Mouse (Mus musculus): ENCODE measurements around the gene Tnfrsf19. TPM values are rescaled to one million over a fixed set of nuclear protein-coding genes. Genes with fewer than 3 reads are reported as not detected.
A peak's percentile ranks its signal among the peaks of the same experiment; 100 is the strongest.

Gene Tnfrsf19
- polyA plus RNA-seq (2012; rRNA removed): 17.2 and 19.2 TPM in 2 replicates

DNA sequence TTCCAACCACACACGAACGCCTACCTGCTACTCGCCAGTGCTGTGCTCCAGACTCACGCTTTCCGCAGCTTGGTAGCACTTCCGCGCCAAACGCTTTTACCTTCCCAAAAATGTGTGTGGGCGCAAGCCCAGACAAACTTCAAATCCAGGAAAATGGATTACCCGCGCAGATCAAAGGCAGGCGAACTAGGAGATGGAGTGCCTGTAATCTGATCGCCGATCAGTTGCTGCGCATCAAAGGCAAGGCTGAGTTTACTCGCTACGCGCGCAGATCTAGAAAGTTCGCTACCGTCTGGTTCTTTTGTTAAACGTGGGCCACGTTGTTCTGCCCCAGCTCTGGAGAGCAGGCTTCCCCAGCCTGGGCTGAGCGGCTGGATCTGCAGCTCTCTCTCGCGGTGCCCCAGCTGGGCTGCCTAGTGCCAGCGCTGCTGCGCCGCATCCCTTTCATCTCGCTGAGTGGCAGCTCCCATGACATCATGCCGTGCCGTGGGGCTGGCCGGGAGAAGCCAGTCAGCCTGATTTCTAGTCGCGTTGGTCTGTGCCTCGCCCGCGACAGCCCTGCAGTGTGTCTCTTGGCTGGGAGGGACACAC, at the start of gene Tnfrsf19:
Gene Tnfrsf19 (minus strand): TSS at position 400 of the 591 bp plus-strand sequence.
- DNase-seq: peak; percentile 70 to 72
- no peaks in the 10 kb centered on the region for H3K4me1 ChIP-seq (ENCODE audit: control insufficient read depth, insufficient read depth, low read length)
- TF ChIP-seq POLR2A (IDR thresholded peaks at IDR 0.05; ENCODE audit: borderline replicate concordance, insufficient read depth, low read length): no peak
- no peak for TF ChIP-seq CTCF (IDR thresholded peaks at IDR 0.05; ENCODE audit: borderline replicate concordance, insufficient read depth, low read depth, low read length)
- no peaks in the 10 kb centered on the region for H3K27me3 ChIP-seq (ENCODE audit: control insufficient read depth, insufficient read depth, low read length)
- under 1% methylated on average over 38 of the region's 38 CpGs for WGBS
- peak within 1 kb of the TSS; percentile 51 for H3K4me3 ChIP-seq (replicated peaks; ENCODE audit: insufficient read depth, low read depth, low read length)
- no peak within 1 kb of the TSS for H3K27ac ChIP-seq (ENCODE audit: insufficient read depth, low read length)

DNA sequence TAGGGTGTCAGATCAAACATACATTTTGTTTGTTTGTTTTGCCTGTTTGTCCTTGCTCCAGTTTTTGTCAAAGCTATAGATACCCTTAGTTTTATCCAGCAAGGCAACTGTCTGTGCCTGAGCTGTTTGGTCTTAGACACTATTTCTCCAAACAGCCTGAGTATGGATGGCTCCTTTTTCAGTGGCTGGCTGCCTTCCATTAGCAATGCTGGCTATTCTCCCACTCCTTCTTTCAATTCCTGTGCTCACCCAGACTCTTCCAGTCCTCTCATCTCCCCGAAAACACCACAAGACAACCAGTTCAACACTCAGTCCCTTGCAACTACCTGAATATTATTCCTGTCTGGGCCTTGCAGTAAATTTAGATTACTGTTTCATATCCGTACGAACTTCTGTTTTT, 45.8 kb upstream of the Tnfrsf19 start:
- TF ChIP-seq CTCF (IDR thresholded peaks at IDR 0.05; ENCODE audit: borderline replicate concordance, insufficient read depth, low read depth, low read length) (no peak), POLR2A (IDR thresholded peaks at IDR 0.05; ENCODE audit: borderline replicate concordance, insufficient read depth, low read length) (no peak)
- Histone ChIP-seq H3K4me1 (ENCODE audit: control insufficient read depth, insufficient read depth, low read length) (peaks cover 3% of the 10 kb centered on the region), H3K27me3 (ENCODE audit: control insufficient read depth, insufficient read depth, low read length) (no peaks in the 10 kb centered on the region), H3K27ac (ENCODE audit: insufficient read depth, low read length) (no peak overlapping the region), H3K4me3 (replicated peaks; ENCODE audit: insufficient read depth, low read depth, low read length) (no peak overlapping the region)
- peak; percentile 9 to 17 for DNase-seq
- 54% methylated on average over 3 of the region's 3 CpGs for WGBS

GRCm38 (mm10) chr14:61090955-61091354, 44.7 kb upstream of the Tnfrsf19 start:
- Histone ChIP-seq H3K27ac (ENCODE audit: insufficient read depth, low read length) (no peak overlapping the region), H3K4me1 (ENCODE audit: control insufficient read depth, insufficient read depth, low read length) (peaks cover 3% of the 10 kb centered on the region), H3K27me3 (ENCODE audit: control insufficient read depth, insufficient read depth, low read length) (no peaks in the 10 kb centered on the region), H3K4me3 (replicated peaks; ENCODE audit: insufficient read depth, low read depth, low read length) (no peak overlapping the region)
- no peak for TF ChIP-seq POLR2A (IDR thresholded peaks at IDR 0.05; ENCODE audit: borderline replicate concordance, insufficient read depth, low read length)
- no peak for TF ChIP-seq CTCF (IDR thresholded peaks at IDR 0.05; ENCODE audit: borderline replicate concordance, insufficient read depth, low read depth, low read length)
- WGBS: 13% methylated on average over 5 of the region's 5 CpGs
- DNase-seq: peak in 1 of 2 experiments; percentile 4

DNA sequence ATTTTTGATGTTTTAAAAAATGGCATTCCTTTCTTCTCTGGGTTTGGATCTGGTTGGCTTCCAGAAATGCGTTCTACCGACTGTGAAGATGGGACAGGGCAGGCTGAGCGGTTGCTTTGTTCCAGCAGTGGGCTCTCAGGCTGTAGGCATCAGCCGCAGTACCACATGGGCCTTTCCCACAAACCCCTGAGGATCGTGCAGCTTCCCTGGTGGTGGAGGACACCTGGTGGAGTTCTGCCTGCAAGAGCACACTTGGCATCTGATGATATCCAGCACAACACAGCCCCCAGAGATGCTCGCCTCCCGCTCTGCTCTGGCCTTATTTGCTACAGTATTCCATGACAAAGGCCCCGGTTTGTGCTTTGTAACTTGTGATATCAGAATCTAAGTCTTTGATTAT, 41.9 kb upstream of the Tnfrsf19 start:
- H3K27me3 ChIP-seq (ENCODE audit: control insufficient read depth, insufficient read depth, low read length): no peaks in the 10 kb centered on the region
- TF ChIP-seq CTCF (IDR thresholded peaks at IDR 0.05; ENCODE audit: borderline replicate concordance, insufficient read depth, low read depth, low read length) (no peak), POLR2A (IDR thresholded peaks at IDR 0.05; ENCODE audit: borderline replicate concordance, insufficient read depth, low read length) (no peak)
- no peak for DNase-seq
- peaks cover 3% of the 10 kb centered on the region for H3K4me1 ChIP-seq (ENCODE audit: control insufficient read depth, insufficient read depth, low read length)
- H3K4me3 ChIP-seq (replicated peaks; ENCODE audit: insufficient read depth, low read depth, low read length): no peak overlapping the region
- H3K27ac ChIP-seq (ENCODE audit: insufficient read depth, low read length): no peak overlapping the region
- WGBS: 58% methylated on average over 8 of the region's 8 CpGs

- no peaks in the 10 kb centered on the region for H3K4me1 ChIP-seq (ENCODE audit: control insufficient read depth, insufficient read depth, low read length)
- WGBS: 69% methylated on average over 3 of the region's 3 CpGs
- H3K27ac ChIP-seq (ENCODE audit: insufficient read depth, low read length): no peak overlapping the region
- H3K27me3 ChIP-seq (ENCODE audit: control insufficient read depth, insufficient read depth, low read length): no peaks in the 10 kb centered on the region
- DNase-seq: peak; percentile 11 to 15
- TF ChIP-seq CTCF (IDR thresholded peaks at IDR 0.05; ENCODE audit: borderline replicate concordance, insufficient read depth, low read depth, low read length) (peak; percentile 42), POLR2A (IDR thresholded peaks at IDR 0.05; ENCODE audit: borderline replicate concordance, insufficient read depth, low read length) (no peak)
- no peak overlapping the region for H3K4me3 ChIP-seq (replicated peaks; ENCODE audit: insufficient read depth, low read depth, low read length)
These were observed 39.0 kb upstream of the Tnfrsf19 start for GRCm38 (mm10) chr14:61085325-61085724.

DNA sequence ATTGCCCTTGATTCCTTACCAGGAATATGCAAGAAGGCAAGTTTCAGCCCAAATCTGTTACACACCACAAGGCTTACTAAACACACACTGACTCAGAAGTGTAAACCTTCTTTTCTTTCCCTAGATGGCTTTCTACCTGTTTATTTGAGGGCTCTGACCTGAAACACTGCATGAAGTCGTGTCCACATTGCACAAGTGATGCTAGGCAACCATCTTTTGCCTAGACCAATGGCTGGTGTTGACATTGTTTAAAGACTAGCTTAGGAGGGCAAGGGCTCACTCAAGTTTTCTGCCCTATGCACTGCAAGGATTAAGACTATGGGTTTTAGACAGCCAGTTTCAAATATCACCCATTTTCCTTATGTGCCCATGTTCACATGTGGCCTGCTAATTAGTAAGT, 23.3 kb upstream of the Tnfrsf19 start:
- H3K4me3 ChIP-seq (replicated peaks; ENCODE audit: insufficient read depth, low read depth, low read length): no peak overlapping the region
- WGBS: 77% methylated on average over 1 of the region's 1 CpGs
- no peak overlapping the region for H3K27ac ChIP-seq (ENCODE audit: insufficient read depth, low read length)
- no peaks in the 10 kb centered on the region for H3K4me1 ChIP-seq (ENCODE audit: control insufficient read depth, insufficient read depth, low read length)
- H3K27me3 ChIP-seq (ENCODE audit: control insufficient read depth, insufficient read depth, low read length): no peaks in the 10 kb centered on the region
- TF ChIP-seq CTCF (IDR thresholded peaks at IDR 0.05; ENCODE audit: borderline replicate concordance, insufficient read depth, low read depth, low read length) (no peak), POLR2A (IDR thresholded peaks at IDR 0.05; ENCODE audit: borderline replicate concordance, insufficient read depth, low read length) (no peak)
- DNase-seq: no peak

DNA sequence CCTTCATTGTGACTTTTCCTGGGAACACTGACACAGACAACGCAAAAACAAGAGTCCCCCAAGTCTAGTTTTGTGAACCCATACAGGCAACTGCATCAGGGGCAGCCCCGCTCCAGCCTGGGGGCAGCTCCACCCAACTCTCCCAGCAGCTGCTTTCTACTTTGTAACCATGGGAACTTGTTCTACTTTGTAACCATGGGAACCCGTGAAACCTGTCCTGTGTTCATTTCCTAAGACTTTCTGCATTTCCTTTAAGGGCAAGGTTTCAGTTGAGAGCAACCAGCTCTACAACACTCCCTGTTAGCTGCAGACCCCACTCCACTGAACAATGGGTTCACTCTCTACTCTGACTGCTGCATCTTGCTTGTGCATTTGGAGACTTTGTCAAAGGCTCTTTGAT, 15.4 kb upstream of the Tnfrsf19 start:
- Histone ChIP-seq H3K4me3 (replicated peaks; ENCODE audit: insufficient read depth, low read depth, low read length) (no peak overlapping the region), H3K4me1 (ENCODE audit: control insufficient read depth, insufficient read depth, low read length) (no peaks in the 10 kb centered on the region), H3K27me3 (ENCODE audit: control insufficient read depth, insufficient read depth, low read length) (no peaks in the 10 kb centered on the region; the same call in 1 of the 2 replicates), H3K27ac (ENCODE audit: insufficient read depth, low read length) (no peak overlapping the region)
- TF ChIP-seq POLR2A (IDR thresholded peaks at IDR 0.05; ENCODE audit: borderline replicate concordance, insufficient read depth, low read length) (no peak), CTCF (IDR thresholded peaks at IDR 0.05; ENCODE audit: borderline replicate concordance, insufficient read depth, low read depth, low read length) (no peak)
- no peak for DNase-seq
- 37% methylated on average over 3 of the region's 3 CpGs for WGBS

DNA sequence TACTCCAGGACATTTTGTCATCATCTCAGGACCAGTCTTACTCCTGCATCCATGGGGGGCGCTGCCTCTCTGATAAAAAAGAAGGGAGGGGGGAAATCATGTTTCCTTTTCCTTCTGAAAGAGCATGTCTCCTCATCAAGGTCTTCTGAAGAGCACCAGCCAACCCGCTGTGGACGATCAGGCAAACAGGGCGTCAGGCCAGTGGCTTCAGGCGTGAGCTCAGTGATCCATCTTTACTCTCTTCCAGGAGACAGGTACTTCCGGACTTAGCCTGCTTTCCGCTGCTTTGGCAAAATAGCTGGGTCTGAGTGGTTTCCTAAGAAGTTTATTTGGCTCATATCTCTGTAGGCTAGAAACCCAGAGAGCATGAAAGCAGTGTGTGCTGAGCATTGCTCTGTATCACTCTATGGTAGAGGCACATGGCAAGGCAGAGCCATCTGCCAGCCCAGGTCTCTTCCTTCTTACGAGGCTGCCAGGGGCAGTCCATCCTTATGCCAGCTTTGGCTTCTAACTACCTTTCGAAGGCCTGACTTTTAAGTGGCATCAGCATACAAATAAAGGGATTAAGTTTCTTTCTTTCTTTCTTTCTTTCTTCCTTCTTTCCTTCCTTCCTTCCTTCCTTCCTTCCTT, 13.1 kb upstream of the Tnfrsf19 start:
- Histone ChIP-seq H3K27ac (ENCODE audit: insufficient read depth, low read length) (no peak overlapping the region), H3K27me3 (ENCODE audit: control insufficient read depth, insufficient read depth, low read length) (no peaks in the 10 kb centered on the region; the same call in 1 of the 2 replicates), H3K4me1 (ENCODE audit: control insufficient read depth, insufficient read depth, low read length) (no peaks in the 10 kb centered on the region), H3K4me3 (replicated peaks; ENCODE audit: insufficient read depth, low read depth, low read length) (no peak overlapping the region)
- DNase-seq: peak in 1 of 2 experiments; percentile 26
- WGBS: 31% methylated on average over 9 of the region's 9 CpGs
- TF ChIP-seq CTCF (IDR thresholded peaks at IDR 0.05; ENCODE audit: borderline replicate concordance, insufficient read depth, low read depth, low read length) (no peak), POLR2A (IDR thresholded peaks at IDR 0.05; ENCODE audit: borderline replicate concordance, insufficient read depth, low read length) (no peak)
